In the genomic region with DNA sequence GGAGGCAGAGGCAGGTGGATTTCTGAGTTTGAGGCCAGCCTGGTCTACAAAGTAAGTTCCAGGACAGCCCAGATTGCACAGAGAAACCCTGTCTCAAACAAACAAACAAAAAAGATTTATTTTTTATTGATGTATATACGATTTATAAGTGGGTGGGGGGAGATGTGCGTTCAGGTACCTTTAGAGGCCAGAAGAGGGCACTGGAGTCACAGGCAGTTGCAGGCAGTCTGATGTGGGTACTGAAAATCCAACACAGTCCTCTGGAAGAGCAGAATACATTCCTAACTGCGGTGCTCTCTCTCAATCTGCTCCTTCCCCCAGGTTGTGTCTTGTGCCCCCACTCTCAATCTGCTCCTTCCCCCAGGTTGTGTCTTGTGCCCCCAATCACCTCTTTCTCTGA, we compare ENCODE assay signal across 14 mouse cellular contexts. TPM values are rescaled to one million over a fixed set of nuclear protein-coding genes. Genes with fewer than 3 reads are reported as not detected.
A peak's percentile ranks its signal among the peaks of the same experiment; 100 is the strongest.
DNase-seq lines count a peak whose midpoint lies in the region; TF ChIP-seq lines count a peak whose summit lies in the region.
"Had no signal": no experiment of that assay in that cellular context is flagged by ENCODE, and none has a peak within 500 bp of the region (broad histone marks: within the 10 kb centered on the region; RNA-seq: fewer than 3 reads in every experiment).

No protein-coding gene starts in this region.

- no peaks in the 10 kb centered on the region for H3K36me3 ChIP-seq in kidney, adult 2 months (ENCODE audit: control insufficient read depth, insufficient read depth, low read length)
- H3K36me3 ChIP-seq in midbrain, embryonic 10.5 days = no peaks in the 10 kb centered on the region
- H3K36me3 ChIP-seq: G1E; heart, embryonic 15.5 days; midbrain, embryonic 15.5 days; neural tube, embryonic 13.5 days had no signal

- no peaks in the 10 kb centered on the region for H3K4me1 ChIP-seq in kidney, adult 2 months (ENCODE audit: control insufficient read depth, insufficient read depth, low read length)
- no peaks in the 10 kb centered on the region for H3K4me1 ChIP-seq in embryonic fibroblast, embryonic 13.5 days (ENCODE audit: control insufficient read depth, insufficient read depth, low read length)
- H3K4me1 ChIP-seq in midbrain, embryonic 10.5 days = peaks cover 8% of the 10 kb centered on the region

- H3K9me3 ChIP-seq in midbrain, embryonic 10.5 days (replicated peaks) = no peaks in the 10 kb centered on the region
- H3K9me3 ChIP-seq: G1E; heart, embryonic 15.5 days; midbrain, embryonic 15.5 days; neural tube, embryonic 13.5 days had no signal

- 71% methylated on average over 3 of the region's 3 CpGs for WGBS in kidney, adult 2 months
- WGBS in midbrain, embryonic 10.5 days = 61% methylated on average over 3 of the region's 3 CpGs

- DNase-seq in kidney, adult 2 months = no peak
- DNase-seq in kidney, postnatal 25 days = no peak
- DNase-seq in thymus, postnatal 0 days (ENCODE audit: low spot score) = peak; percentile 14
- DNase-seq in thymus, postnatal 10 days (ENCODE audit: low spot score in 2 of 2) = no peak
- no peak for DNase-seq in cerebellum, postnatal 10 days
- DNase-seq in midbrain, embryonic 10.5 days (ENCODE audit: low spot score) = no peak
- no peak for DNase-seq in adrenal gland, adult 18-20 months (ENCODE audit: low spot score in 2 of 2)
- DNase-seq: lung, postnatal 14 days; retina, postnatal 1 day had no signal

- no peak overlapping the region for H3K4me3 ChIP-seq in kidney, adult 2 months (ENCODE audit: insufficient read depth, low read depth, low read length)
- H3K4me3 ChIP-seq in embryonic fibroblast, embryonic 13.5 days (ENCODE audit: insufficient read depth, low read length) = no peak overlapping the region
- H3K4me3 ChIP-seq in midbrain, embryonic 10.5 days = no peak overlapping the region
- H3K4me3 ChIP-seq: heart, embryonic 15.5 days; midbrain, embryonic 15.5 days; neural tube, embryonic 13.5 days had no signal

- TF ChIP-seq CTCF in kidney, adult 2 months (conservative IDR thresholded peaks at IDR 0.05; ENCODE audit: insufficient read depth, insufficient read length, low read depth, low read length) = peak; percentile 29
- peak; percentile 41; the same call in 1 of the 2 replicates for TF ChIP-seq CTCF in embryonic fibroblast, embryonic 13.5 days (IDR thresholded peaks at IDR 0.05; ENCODE audit: borderline replicate concordance, insufficient read depth, low read length)

- H3K27me3 ChIP-seq in kidney, adult 2 months (replicated peaks; ENCODE audit: control insufficient read depth, insufficient read depth, low read length) = 0 out of 2 replicates have a peak, but pooled peaks cover 1% of the 10 kb centered on the region
- peaks cover 22% of the 10 kb centered on the region for H3K27me3 ChIP-seq in midbrain, embryonic 10.5 days (ENCODE audit: low read depth, poor library complexity, severe bottlenecking)
- H3K27me3 ChIP-seq: heart, embryonic 15.5 days had no signal

- no peak for TF ChIP-seq POLR2A in kidney, adult 2 months (IDR thresholded peaks at IDR 0.05; ENCODE audit: low read depth, low read length)
- no peak for TF ChIP-seq POLR2A in embryonic fibroblast, embryonic 13.5 days (IDR thresholded peaks at IDR 0.05; ENCODE audit: low read depth, low read length)

- no peak overlapping the region for H3K27ac ChIP-seq in kidney, adult 2 months (ENCODE audit: insufficient read depth, low read depth, low read length)
- no peak overlapping the region for H3K27ac ChIP-seq in embryonic fibroblast, embryonic 13.5 days (ENCODE audit: insufficient read depth, low read length)
- no peak overlapping the region for H3K27ac ChIP-seq in midbrain, embryonic 10.5 days (replicated peaks)
- H3K27ac ChIP-seq: heart, embryonic 15.5 days; midbrain, embryonic 15.5 days; neural tube, embryonic 13.5 days had no signal

RNA-seq across cellular contexts. Expression of a gene that starts 14.9 kb away (rescaled TPM):
- polyA plus RNA-seq in kidney, adult 2 months (2012; rRNA removed) = 32.1 and 35.0 TPM in 2 replicates
- 61.0 and 64.2 TPM in 2 replicates for polyA plus RNA-seq in thymus, postnatal 0 days (2015; fragmentation: Nextera tagmentation; extraction: Ambion mirVana)
- 387 and 486 TPM in 2 replicates for polyA plus RNA-seq in embryonic fibroblast, embryonic 13.5 days (2011; ENCODE audit: insufficient read length, low read depth, missing spikeins)
- 16.7 and 21.8 TPM in 2 replicates for polyA plus RNA-seq in midbrain, embryonic 10.5 days (2016; fragmentation: Nextera tagmentation; extraction: Ambion mirVana)
- 100 to 1,000 TPM; 296 to 352 TPM for total RNA-seq in adrenal gland, adult 18-20 months (2021)

RNA-seq across cellular contexts. Expression of a gene that starts 23.6 kb away (rescaled TPM):
- polyA plus RNA-seq in kidney, adult 2 months (2012; rRNA removed) = 48.4 and 54.0 TPM in 2 replicates
- 17.6 and 19.1 TPM in 2 replicates for polyA plus RNA-seq in thymus, postnatal 0 days (2015; fragmentation: Nextera tagmentation; extraction: Ambion mirVana)
- polyA plus RNA-seq in embryonic fibroblast, embryonic 13.5 days (2011; ENCODE audit: insufficient read length, low read depth, missing spikeins) = 43.7 and 50.7 TPM in 2 replicates
- polyA plus RNA-seq in midbrain, embryonic 10.5 days (2016; fragmentation: Nextera tagmentation; extraction: Ambion mirVana) = 33.9 and 43.9 TPM in 2 replicates
- 100 to 1,000 TPM; 120 to 176 TPM for total RNA-seq in adrenal gland, adult 18-20 months (2021)

RNA-seq across cellular contexts. Expression of a gene that starts 46.3 kb away (rescaled TPM):
- polyA plus RNA-seq in kidney, adult 2 months (2012; rRNA removed) = 55.5 and 57.2 TPM in 2 replicates
- polyA plus RNA-seq in thymus, postnatal 0 days (2015; fragmentation: Nextera tagmentation; extraction: Ambion mirVana) = 79.7 and 84.2 TPM in 2 replicates
- polyA plus RNA-seq in embryonic fibroblast, embryonic 13.5 days (2011; ENCODE audit: insufficient read length, low read depth, missing spikeins) = 122 and 158 TPM in 2 replicates
- polyA plus RNA-seq in midbrain, embryonic 10.5 days (2016; fragmentation: Nextera tagmentation; extraction: Ambion mirVana) = 16.9 and 20.4 TPM in 2 replicates
- total RNA-seq in adrenal gland, adult 18-20 months (2021) = 100 to 1,000 TPM in 1 of 2 experiments, 10 to 100 TPM in 1; 87.0 to 102 TPM
